Mouse (Mus musculus) midbrain, postnatal 0 days (tissue): ENCODE data around the gene Gm16181. TPM values are rescaled to one million over a fixed set of nuclear protein-coding genes. Genes with fewer than 3 reads are reported as not detected.

ENCODE experiments used
- ATAC-seq: fragments of 200-750 bp; cut with Nextera tagmentation; 2 replicates; pipeline ENCODE4 v1.8.0; 2017; ENCODE audit warnings: moderate number of reproducible peaks, mild to moderate bottlenecking, moderate TSS enrichment, moderate library complexity; ENCODE audit not compliant: low FRiP score
- DNase-seq: peaks from one replicate; pipeline ENCODE4 v3.0.0-alpha.2; 2015; ENCODE audit warnings: low spot score
- H3K27ac ChIP-seq: fragments of 300-500 bp; sonication (generic); 2 replicates; pipeline ENCODE4 v1.5.1; 2014; ENCODE audit warnings: low read depth, mild to moderate bottlenecking, low read length, mixed read lengths
- H3K27me3 ChIP-seq: fragments of 300-500 bp; sonication (generic); 2 replicates; pipeline ENCODE4 v1.6.1; 2014; ENCODE audit warnings: low read length, control low read depth, mixed read lengths; ENCODE audit not compliant: insufficient read depth
- H3K36me3 ChIP-seq: fragments of 300-500 bp; sonication (generic); 2 replicates; pipeline ENCODE4 v1.6.1; 2014; ENCODE audit warnings: low read length, control low read depth, mixed read lengths; ENCODE audit not compliant: insufficient read depth
- H3K4me1 ChIP-seq: fragments of 300-500 bp; sonication (generic); 2 replicates; pipeline ENCODE4 v1.6.1; 2014; ENCODE audit warnings: mild to moderate bottlenecking, control low read depth, antibody characterized with exemption, low read length, mixed read lengths; ENCODE audit not compliant: insufficient read depth
- H3K4me2 ChIP-seq: fragments of 300-500 bp; sonication (generic); 2 replicates; pipeline ENCODE4 v1.6.1; 2014; ENCODE audit warnings: low read depth, mild to moderate bottlenecking, low read length, mixed read lengths; ENCODE audit not compliant: poor library complexity, severe bottlenecking
- H3K4me3 ChIP-seq: fragments of 300-500 bp; sonication (generic); 2 replicates; pipeline ENCODE4 v1.5.1; 2014; ENCODE audit warnings: low read depth, mild to moderate bottlenecking, low read length, moderate library complexity
- H3K9ac ChIP-seq: fragments of 300-500 bp; sonication (generic); replicated peaks from 2 replicates; pipeline ENCODE4 v1.6.1; 2014; ENCODE audit warnings: mild to moderate bottlenecking, low read length, moderate library complexity, mixed read lengths; ENCODE audit not compliant: poor library complexity, severe bottlenecking
- H3K9me3 ChIP-seq: fragments of 300-500 bp; sonication (generic); 2 replicates; pipeline ENCODE4 v1.6.1; 2016; ENCODE audit warnings: low read length, control low read depth
- CTCF ChIP-seq: IDR thresholded peaks from 2 replicates; pipeline ENCODE4 v1.5.1; 2016; ENCODE audit warnings: antibody characterized with exemption, mild to moderate bottlenecking
- WGBS: fragments of 180-500 bp; shearing (Covaris S2); extraction: QIAGEN DNeasy Blood & Tissue Kit; methylation state at CpG from one replicate; pipeline ENCODE4 v1.1.7; 2014; 5-methylcytosine and 5-hydroxymethylcytosine counted together
- polyA plus RNA-seq: library from polyadenylated mRNA; unstranded; fragments of >200 nt; fragmentation: Nextera tagmentation; extraction: Ambion mirVana; gene quantifications from 2 replicates; pipeline ENCODE4 v1.2.1, GENCODE M21; 2015
- total RNA-seq: library from RNA; depleted of rRNA; stranded (reverse); fragments of >200 nt; gene quantifications from 2 replicates; pipeline ENCODE4 v1.2.3, GENCODE M21; 2014

Gm16181 gene
- total and polyA plus RNA-seq, 2 experiments from 2014 or later, result 0.33 TPM; not detected in 1

GRCm38 (mm10) chr17:35175968-35176367 is 44.7 kb upstream of the Gm16181 start, which contains the start of gene Aif1:
Gene Aif1 (minus strand): TSS chr17:35176068.
- ATAC-seq (no peak), DNase-seq (no peak)
- H3K4me1 ChIP-seq, result no peaks in the 10 kb centered on the region
- H3K27ac ChIP-seq, result no peak within 1 kb of the TSS
- no peak within 1 kb of the TSS for H3K9ac ChIP-seq
- TF ChIP-seq CTCF, result no peak
- no peak within 1 kb of the TSS for H3K4me2 ChIP-seq
- H3K27me3 ChIP-seq, result no peaks in the 10 kb centered on the region
- no peaks in the 10 kb centered on the region for H3K9me3 ChIP-seq
- no peak within 1 kb of the TSS for H3K4me3 ChIP-seq
- H3K36me3 ChIP-seq, result no peaks in the 10 kb centered on the region
- 39% methylated on average over 2 of the region's 2 CpGs for WGBS

DNA sequence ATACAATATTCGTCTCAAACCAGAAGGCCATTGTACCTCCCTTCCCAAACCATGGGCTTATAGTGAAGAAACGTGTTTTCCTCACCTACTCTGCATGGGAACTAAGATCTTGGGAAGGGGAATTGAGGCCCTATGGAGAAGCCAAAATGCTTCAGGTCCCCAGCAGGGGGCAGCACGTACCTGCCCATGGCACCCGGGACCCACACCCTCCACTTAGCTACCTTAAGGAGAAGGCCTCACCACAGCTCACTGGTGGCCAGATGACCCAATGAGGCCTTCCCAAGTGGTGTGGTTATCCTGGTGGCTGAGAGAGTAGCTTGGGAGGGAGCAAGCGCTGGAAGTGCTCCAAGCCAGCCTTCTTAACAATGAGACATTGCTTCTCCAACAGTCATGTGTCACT is 42.1 kb upstream of the Gm16181 start:
- 14% methylated on average over 5 of the region's 5 CpGs for WGBS
- H3K9ac ChIP-seq, result no peak overlapping the region
- DNase-seq, result peak; percentile 55
- no peak overlapping the region for H3K27ac ChIP-seq
- ATAC-seq, result no peak
- H3K4me3 ChIP-seq, result no peak overlapping the region
- no peaks in the 10 kb centered on the region for H3K4me1 ChIP-seq
- TF ChIP-seq CTCF, result peak; percentile 75
- H3K27me3 ChIP-seq, result no peaks in the 10 kb centered on the region
- H3K4me2 ChIP-seq, result no peak overlapping the region
- H3K9me3 ChIP-seq, result no peaks in the 10 kb centered on the region
- H3K36me3 ChIP-seq, result no peaks in the 10 kb centered on the region

DNA sequence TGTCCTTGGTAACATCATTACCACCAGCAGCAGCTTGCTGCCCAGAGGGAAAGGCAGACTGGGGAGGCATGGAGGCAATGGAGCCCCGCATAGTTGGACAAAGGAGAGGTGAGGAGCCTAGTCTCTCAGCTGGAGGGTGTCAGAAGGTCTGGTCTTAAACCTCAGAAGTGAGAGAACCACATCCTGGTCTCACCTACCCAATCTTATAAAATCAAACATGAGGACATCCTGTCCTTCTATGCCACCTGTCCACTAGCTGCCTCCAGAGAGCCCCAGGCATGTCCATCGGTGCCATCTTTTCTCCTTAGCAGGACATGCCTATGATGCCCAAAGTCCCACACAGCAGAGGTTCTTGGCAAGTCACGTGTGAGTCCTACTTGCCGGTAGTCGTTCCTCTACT is 40.5 kb upstream of the Gm16181 start:
- no peaks in the 10 kb centered on the region for H3K9me3 ChIP-seq
- H3K27ac ChIP-seq, result no peak overlapping the region
- no peak for TF ChIP-seq CTCF
- no peaks in the 10 kb centered on the region for H3K4me1 ChIP-seq
- no peak overlapping the region for H3K4me3 ChIP-seq
- no peak overlapping the region for H3K9ac ChIP-seq
- DNase-seq (no peak), ATAC-seq (no peak)
- H3K36me3 ChIP-seq, result no peaks in the 10 kb centered on the region
- 81% methylated on average over 5 of the region's 5 CpGs for WGBS
- no peak overlapping the region for H3K4me2 ChIP-seq
- H3K27me3 ChIP-seq, result no peaks in the 10 kb centered on the region

DNA sequence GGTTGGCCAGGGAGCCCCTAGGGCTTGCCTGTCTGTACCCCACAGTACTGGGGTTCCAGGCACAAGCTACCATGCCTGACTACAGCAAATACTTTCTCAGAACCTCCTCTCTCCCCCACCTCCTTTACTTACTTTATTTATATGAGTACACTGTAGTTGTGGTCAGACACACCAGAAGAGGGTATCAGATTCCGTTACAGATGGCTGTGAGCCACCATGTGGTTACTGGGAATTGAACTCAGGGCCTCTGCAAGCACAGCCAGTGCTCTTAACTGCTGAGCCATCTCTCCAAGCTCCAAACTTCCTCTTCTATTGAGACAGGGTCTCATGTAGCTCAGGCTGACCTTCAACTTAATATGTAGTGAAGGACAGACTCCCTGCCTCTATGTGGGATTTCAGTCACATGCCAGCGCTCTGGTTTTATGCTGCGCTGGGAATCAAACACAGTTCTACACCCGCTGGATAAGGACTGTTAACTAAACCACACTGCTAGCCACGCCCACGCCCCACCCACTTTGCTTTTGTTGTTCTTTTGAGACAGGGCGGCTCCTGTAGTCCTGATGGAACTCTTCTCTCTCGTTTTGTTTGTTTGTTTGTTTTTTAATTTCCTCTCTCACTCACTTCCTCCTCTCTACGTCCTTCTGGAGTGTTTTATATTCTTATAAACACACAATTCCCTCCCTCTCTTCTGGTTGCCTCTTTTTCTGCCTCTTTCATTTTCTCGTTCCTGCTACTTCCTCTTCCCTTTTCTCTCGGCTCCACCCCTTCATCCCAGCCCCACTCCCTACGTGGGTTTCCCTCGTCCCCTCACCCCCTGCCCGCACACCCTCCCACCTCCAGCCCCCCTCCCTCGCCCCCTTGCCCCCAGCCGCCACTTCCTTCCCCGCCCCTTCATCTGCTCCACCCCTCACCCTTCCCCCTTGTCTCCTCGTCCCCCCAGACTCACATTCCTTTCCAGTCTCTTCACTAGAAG is 34.7 kb upstream of the Gm16181 start:
- no peaks in the 10 kb centered on the region for H3K4me1 ChIP-seq
- no peaks in the 10 kb centered on the region for H3K9me3 ChIP-seq
- H3K9ac ChIP-seq, result peak overlapping the region; percentile 39
- no peaks in the 10 kb centered on the region for H3K36me3 ChIP-seq
- peak; percentile 41; the same call in 1 of the 2 replicates for ATAC-seq
- TF ChIP-seq CTCF, result no peak
- H3K27me3 ChIP-seq, result no peaks in the 10 kb centered on the region
- peak overlapping the region; percentile 54 for H3K4me2 ChIP-seq
- H3K4me3 ChIP-seq, result peak overlapping the region; percentile 27
- 2% methylated on average over 18 of the region's 18 CpGs for WGBS
- peak; percentile 48 for DNase-seq
- H3K27ac ChIP-seq, result peak overlapping the region; percentile 75

DNA sequence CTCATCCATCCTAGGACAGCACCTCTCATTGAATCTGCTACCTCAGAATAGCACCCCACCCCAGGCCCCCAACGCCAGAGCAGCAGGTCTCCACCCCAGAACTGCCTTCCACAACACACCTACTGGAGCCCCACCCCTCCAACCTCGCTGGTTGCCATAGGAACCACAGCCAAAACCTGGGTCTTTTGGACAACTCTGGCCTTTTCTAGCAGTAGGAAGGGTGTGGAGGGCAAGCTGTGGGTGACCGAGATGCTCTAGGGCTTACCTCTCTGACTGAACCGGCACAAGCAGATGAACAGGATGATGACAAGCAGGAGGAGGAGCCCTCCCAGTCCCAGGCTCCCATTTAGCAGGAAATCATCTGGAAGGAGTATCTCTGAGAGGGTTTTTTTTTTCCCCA is 34.0 kb upstream of the Gm16181 start:
- peak; percentile 44 for DNase-seq
- no peak for TF ChIP-seq CTCF
- peak overlapping the region; percentile 75 for H3K27ac ChIP-seq
- 0% methylated on average over 4 of the region's 4 CpGs for WGBS
- no peaks in the 10 kb centered on the region for H3K27me3 ChIP-seq
- H3K36me3 ChIP-seq, result no peaks in the 10 kb centered on the region
- peak overlapping the region; percentile 39 for H3K9ac ChIP-seq
- H3K9me3 ChIP-seq, result no peaks in the 10 kb centered on the region
- H3K4me2 ChIP-seq, result peak overlapping the region; percentile 54
- ATAC-seq, result peak; percentile 56; the same call in 1 of the 2 replicates
- H3K4me3 ChIP-seq, result peak overlapping the region; percentile 27
- no peaks in the 10 kb centered on the region for H3K4me1 ChIP-seq

GRCm38 (mm10) chr17:35187345-35187744 is 33.3 kb upstream of the Gm16181 start:
- no peaks in the 10 kb centered on the region for H3K4me1 ChIP-seq
- DNase-seq, result no peak
- no peaks in the 10 kb centered on the region for H3K27me3 ChIP-seq
- ATAC-seq, result no peak
- no peaks in the 10 kb centered on the region for H3K36me3 ChIP-seq
- WGBS, result 78% methylated on average over 4 of the region's 4 CpGs
- H3K27ac ChIP-seq, result no peak overlapping the region
- TF ChIP-seq CTCF, result no peak
- H3K9me3 ChIP-seq, result no peaks in the 10 kb centered on the region
- H3K4me3 ChIP-seq, result no peak overlapping the region
- H3K4me2 ChIP-seq, result no peak overlapping the region
- H3K9ac ChIP-seq, result no peak overlapping the region
